Comparison of ENCODE assay signal across 8 mouse cellular contexts in the genomic region with DNA sequence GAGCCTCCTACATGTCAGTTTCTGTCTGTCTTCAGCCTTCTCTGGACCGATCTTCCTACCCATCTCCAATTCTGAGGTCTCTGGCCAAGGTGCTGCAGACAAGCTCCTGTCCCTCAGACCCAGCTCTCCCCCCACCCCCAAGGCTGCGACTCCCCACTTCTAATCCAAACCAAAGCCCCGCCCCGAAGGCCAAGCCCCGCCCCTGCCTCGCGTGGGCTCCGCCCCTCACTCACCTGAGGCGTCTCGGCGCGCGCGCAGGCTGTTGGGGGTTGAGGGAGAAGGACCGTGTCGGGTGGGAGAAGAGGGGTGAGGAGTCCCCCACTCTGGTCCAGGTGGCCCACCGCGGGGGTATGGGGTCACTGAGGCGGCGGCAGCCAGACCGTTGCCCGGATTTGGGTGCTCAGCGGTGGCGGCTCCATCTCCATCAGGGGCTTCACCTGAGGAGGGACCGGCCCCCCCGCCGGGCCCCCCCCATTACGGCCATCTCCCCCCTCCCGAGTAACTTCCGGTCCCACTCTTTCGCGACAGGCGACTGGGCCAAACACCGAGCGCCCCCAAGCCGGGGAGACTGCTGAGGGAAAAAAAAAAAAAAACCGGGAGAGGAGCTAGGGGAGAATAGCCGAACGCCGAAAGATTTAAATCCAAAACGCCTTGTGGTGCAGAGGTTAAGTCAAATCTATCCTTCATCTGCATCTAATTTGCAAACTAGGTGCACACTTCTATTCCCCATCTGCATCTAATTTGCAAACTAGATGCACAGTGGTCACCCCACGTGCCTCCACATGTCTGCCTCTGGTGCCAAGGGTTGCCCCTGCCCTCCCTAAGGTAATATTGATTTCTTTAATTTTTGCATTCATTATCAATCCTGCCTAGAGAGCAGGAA. TPM values are rescaled to one million over a fixed set of nuclear protein-coding genes. Genes with fewer than 3 reads are reported as not detected.
DNase-seq lines count a peak whose midpoint lies in the region; ATAC-seq and TF ChIP-seq lines count a peak whose summit lies in the region.

No protein-coding gene starts in this region.

- H3K4me2 ChIP-seq in limb, embryonic 11.5 days (ENCODE audit: low read depth, severe bottlenecking) = peak overlapping the region; percentile 71
- peak overlapping the region; percentile 70 for H3K4me2 ChIP-seq in midbrain, embryonic 12.5 days (replicated peaks)

- TF ChIP-seq POLR2A in spleen, adult 2 months (IDR thresholded peaks at IDR 0.05; ENCODE audit: low read depth, low read length) = no peak

- no peaks in the 10 kb centered on the region for H3K27me3 ChIP-seq in limb, embryonic 11.5 days (ENCODE audit: control insufficient read depth, insufficient read depth, low read length)
- peaks cover 11% of the 10 kb centered on the region for H3K27me3 ChIP-seq in midbrain, embryonic 12.5 days
- H3K27me3 ChIP-seq in spleen, adult 2 months (ENCODE audit: control insufficient read depth, insufficient read depth, low read length) = 0 out of 2 replicates have a peak, but pooled peaks cover 1% of the 10 kb centered on the region

- ATAC-seq in limb, embryonic 11.5 days (ENCODE audit: insufficient number of reproducible peaks, low FRiP score, low TSS enrichment, low read depth) = peak; percentile 74
- peak; percentile 48; the same call in 1 of the 2 replicates for ATAC-seq in midbrain, embryonic 12.5 days (ENCODE audit: low FRiP score, low read depth)

- peak overlapping the region; percentile 65 for H3K9ac ChIP-seq in limb, embryonic 11.5 days (ENCODE audit: low read length)
- H3K9ac ChIP-seq in midbrain, embryonic 12.5 days (replicated peaks) = peak overlapping the region; percentile 72

- no peak for TF ChIP-seq CTCF in spleen, adult 2 months (IDR thresholded peaks at IDR 0.05; ENCODE audit: extremely low read depth, insufficient read depth, insufficient read length, insufficient replicate concordance)

- peak overlapping the region; percentile 70 for H3K4me3 ChIP-seq in limb, embryonic 11.5 days (ENCODE audit: low read depth, low read length)
- H3K4me3 ChIP-seq in midbrain, embryonic 12.5 days = peak overlapping the region; percentile 61
- peak overlapping the region; percentile 59 for H3K4me3 ChIP-seq in spleen, adult 2 months (ENCODE audit: extremely low read depth, insufficient read depth, insufficient read length)

- under 1% methylated on average over 42 of the region's 42 CpGs for WGBS in limb, embryonic 11.5 days
- WGBS in midbrain, embryonic 12.5 days = under 1% methylated on average over 41 of the region's 42 CpGs
- 4% methylated on average over 42 of the region's 42 CpGs for WGBS in spleen, adult 2 months

- no peaks in the 10 kb centered on the region for H3K9me3 ChIP-seq in limb, embryonic 11.5 days (ENCODE audit: control insufficient read depth, low read length)
- no peaks in the 10 kb centered on the region for H3K9me3 ChIP-seq in midbrain, embryonic 12.5 days

- H3K4me1 ChIP-seq in limb, embryonic 11.5 days (ENCODE audit: control insufficient read depth, insufficient read depth, low read length) = peaks cover 3% of the 10 kb centered on the region; the same call in 1 of the 2 replicates
- H3K4me1 ChIP-seq in midbrain, embryonic 12.5 days = peaks cover 16% of the 10 kb centered on the region
- peaks cover 11% of the 10 kb centered on the region for H3K4me1 ChIP-seq in spleen, adult 2 months (ENCODE audit: control insufficient read depth, insufficient read depth, insufficient read length)

- H3K27ac ChIP-seq in limb, embryonic 11.5 days (replicated peaks; ENCODE audit: low read depth, low read length) = peak overlapping the region; percentile 57; the same call in 1 of the 2 replicates
- no peak overlapping the region; the same call in 1 of the 2 replicates for H3K27ac ChIP-seq in midbrain, embryonic 12.5 days (replicated peaks)
- H3K27ac ChIP-seq in spleen, adult 2 months (ENCODE audit: insufficient read depth, low read length) = no peak overlapping the region

- H3K36me3 ChIP-seq in limb, embryonic 11.5 days (ENCODE audit: control insufficient read depth, insufficient read depth, low read length) = 0 out of 2 replicates have a peak, but pooled peaks cover 3% of the 10 kb centered on the region
- 0 out of 2 replicates have a peak, but pooled peaks cover 3% of the 10 kb centered on the region for H3K36me3 ChIP-seq in midbrain, embryonic 12.5 days
- H3K36me3 ChIP-seq in spleen, adult 2 months (ENCODE audit: control insufficient read depth, insufficient read depth, low read length) = peaks cover 4% of the 10 kb centered on the region

- DNase-seq in adrenal gland, adult (ENCODE audit: inconsistent age in 2 of 2, low spot score in 1 of 2) = peak; percentile 67 to 82
- peak; percentile 88 to 90 for DNase-seq in cerebellum, postnatal 14 days
- peak; percentile 42 to 64 for DNase-seq in frontal cortex, postnatal 10 days (ENCODE audit: low spot score in 2 of 2)
- DNase-seq in kidney, adult 18-20 months = peak; percentile 87
- DNase-seq in limb, embryonic 11.5 days (ENCODE audit: low spot score) = peak; percentile 84
- peak in 1 of 2 experiments; percentile 31 for DNase-seq in spleen, adult 2 months (ENCODE audit: low read depth in 1 of 2, low spot score in 2 of 2)
- DNase-seq in adipocyte (ENCODE audit: low spot score) = no peak

RNA-seq across cellular contexts. Expression of gene Suox, which starts 4.8 kb away (rescaled TPM):
- 12.2 and 12.3 TPM in 2 replicates for polyA plus RNA-seq in limb, embryonic 11.5 days (2014; fragmentation: Nextera tagmentation; extraction: Ambion mirVana)
- polyA plus RNA-seq in midbrain, embryonic 12.5 days (2016; fragmentation: Nextera tagmentation; extraction: Ambion mirVana) = 12.5 and 13.6 TPM in 2 replicates
- polyA plus RNA-seq in spleen, adult 2 months (2012; rRNA removed) = 6.5 and 6.9 TPM in 2 replicates

RNA-seq across cellular contexts. Expression of gene Ikzf4, which starts 23.2 kb away (rescaled TPM):
- polyA plus RNA-seq in limb, embryonic 11.5 days (2014; fragmentation: Nextera tagmentation; extraction: Ambion mirVana) = 3.2 and 3.4 TPM in 2 replicates
- 8.3 and 10.4 TPM in 2 replicates for polyA plus RNA-seq in midbrain, embryonic 12.5 days (2016; fragmentation: Nextera tagmentation; extraction: Ambion mirVana)
- 1.1 and 1.7 TPM in 2 replicates for polyA plus RNA-seq in spleen, adult 2 months (2012; rRNA removed)

RNA-seq across cellular contexts. Expression of gene Rab5b, which starts 27.0 kb away (rescaled TPM):
- polyA plus RNA-seq in limb, embryonic 11.5 days (2014; fragmentation: Nextera tagmentation; extraction: Ambion mirVana) = 62.4 and 62.5 TPM in 2 replicates
- polyA plus RNA-seq in midbrain, embryonic 12.5 days (2016; fragmentation: Nextera tagmentation; extraction: Ambion mirVana) = 96.5 and 102 TPM in 2 replicates
- 43.3 and 44.4 TPM in 2 replicates for polyA plus RNA-seq in spleen, adult 2 months (2012; rRNA removed)

RNA-seq across cellular contexts. Expression of gene Pmel, which starts 35.0 kb away (rescaled TPM):
- polyA plus RNA-seq in limb, embryonic 11.5 days (2014; fragmentation: Nextera tagmentation; extraction: Ambion mirVana) = 0.34 and 0.87 TPM in 2 replicates
- 0.90 and 1.1 TPM in 2 replicates for polyA plus RNA-seq in midbrain, embryonic 12.5 days (2016; fragmentation: Nextera tagmentation; extraction: Ambion mirVana)
- polyA plus RNA-seq in spleen, adult 2 months (2012; rRNA removed) = 0.66 and 9.3 TPM in 2 replicates

RNA-seq across cellular contexts. Expression of gene Cdk2, which starts 35.8 kb away (rescaled TPM):
- polyA plus RNA-seq in limb, embryonic 11.5 days (2014; fragmentation: Nextera tagmentation; extraction: Ambion mirVana) = 151 TPM in 2 replicates
- 76.4 and 85.5 TPM in 2 replicates for polyA plus RNA-seq in midbrain, embryonic 12.5 days (2016; fragmentation: Nextera tagmentation; extraction: Ambion mirVana)
- 19.5 and 19.8 TPM in 2 replicates for polyA plus RNA-seq in spleen, adult 2 months (2012; rRNA removed)
